In genomic region chr4:149254827-149255226, GRCm38 (mm10) we compare ENCODE assay signal across 14 mouse cellular contexts. TPM values are rescaled to one million over a fixed set of nuclear protein-coding genes. Genes with fewer than 3 reads are reported as not detected.
DNase-seq lines count a peak whose midpoint lies in the region; ATAC-seq and TF ChIP-seq lines count a peak whose summit lies in the region.
"Had no signal": no experiment of that assay in that cellular context is flagged by ENCODE, and none has a peak within 500 bp of the region (broad histone marks: within the 10 kb centered on the region; RNA-seq: fewer than 3 reads in every experiment).

No protein-coding gene starts in this region.

- no peak for TF ChIP-seq POLR2A in thymus, adult 2 months (IDR thresholded peaks at IDR 0.05; ENCODE audit: control insufficient read depth, extremely low read depth, insufficient read depth, low read length, poor library complexity)

- no peak for ATAC-seq in stomach, embryonic 15.5 days (ENCODE audit: insufficient read depth, low FRiP score, low read depth)
- ATAC-seq in stomach, postnatal 0 days (ENCODE audit: low FRiP score, low TSS enrichment): no peak
- peak; percentile 18; the same call in 1 of the 2 replicates for ATAC-seq in midbrain, embryonic 12.5 days (ENCODE audit: low FRiP score, low read depth)
- ATAC-seq in lung, postnatal 0 days: no peak
- no peak for ATAC-seq in kidney, embryonic 14.5 days (ENCODE audit: low FRiP score, low TSS enrichment)
- ATAC-seq: activated CD4-positive, CD25-positive, alpha-beta regulatory T cell, adult 4 months had no signal

- H3K9me3 ChIP-seq in stomach, embryonic 15.5 days: no peaks in the 10 kb centered on the region
- H3K9me3 ChIP-seq in stomach, postnatal 0 days (ENCODE audit: control insufficient read depth, low read length): no peaks in the 10 kb centered on the region
- H3K9me3 ChIP-seq in midbrain, embryonic 12.5 days: no peaks in the 10 kb centered on the region
- no peaks in the 10 kb centered on the region for H3K9me3 ChIP-seq in lung, postnatal 0 days (ENCODE audit: low read length)
- no peaks in the 10 kb centered on the region for H3K9me3 ChIP-seq in kidney, embryonic 14.5 days (ENCODE audit: control insufficient read depth, low read length)
- H3K9me3 ChIP-seq: G1E; limb, embryonic 13.5 days; lung, embryonic 15.5 days had no signal

- H3K4me3 ChIP-seq in stomach, embryonic 15.5 days (replicated peaks): no peak overlapping the region
- H3K4me3 ChIP-seq in stomach, postnatal 0 days (ENCODE audit: low read depth, low read length): no peak overlapping the region
- H3K4me3 ChIP-seq in midbrain, embryonic 12.5 days: no peak overlapping the region
- no peak overlapping the region for H3K4me3 ChIP-seq in lung, postnatal 0 days (ENCODE audit: low read depth, low read length)
- H3K4me3 ChIP-seq in thymus, adult 2 months (ENCODE audit: control insufficient read depth, insufficient read depth, low read length): no peak overlapping the region
- H3K4me3 ChIP-seq in kidney, embryonic 14.5 days (ENCODE audit: low read length): no peak overlapping the region
- H3K4me3 ChIP-seq: limb, embryonic 13.5 days; lung, embryonic 15.5 days had no signal

- no peak overlapping the region for H3K4me2 ChIP-seq in stomach, embryonic 15.5 days
- no peak overlapping the region for H3K4me2 ChIP-seq in stomach, postnatal 0 days (replicated peaks; ENCODE audit: low read depth)
- no peak overlapping the region for H3K4me2 ChIP-seq in midbrain, embryonic 12.5 days (replicated peaks)
- no peak overlapping the region for H3K4me2 ChIP-seq in lung, postnatal 0 days (replicated peaks; ENCODE audit: low read depth, low read length)
- no peak overlapping the region for H3K4me2 ChIP-seq in kidney, embryonic 14.5 days (replicated peaks; ENCODE audit: low read depth, low read length)
- H3K4me2 ChIP-seq: limb, embryonic 13.5 days; lung, embryonic 15.5 days had no signal

- WGBS in stomach, embryonic 15.5 days: 74% methylated on average over 4 of the region's 4 CpGs
- 68% methylated on average over 4 of the region's 4 CpGs for WGBS in stomach, postnatal 0 days
- WGBS in midbrain, embryonic 12.5 days: 61% methylated on average over 4 of the region's 4 CpGs
- WGBS in lung, postnatal 0 days: 81% methylated on average over 4 of the region's 4 CpGs
- 94% methylated on average over 4 of the region's 4 CpGs for WGBS in thymus, adult 2 months
- WGBS in kidney, embryonic 14.5 days: 87% methylated on average over 4 of the region's 4 CpGs

- H3K27me3 ChIP-seq in stomach, embryonic 15.5 days (replicated peaks): no peaks in the 10 kb centered on the region
- H3K27me3 ChIP-seq in stomach, postnatal 0 days (ENCODE audit: control insufficient read depth, insufficient read depth, low read length): no peaks in the 10 kb centered on the region
- no peaks in the 10 kb centered on the region for H3K27me3 ChIP-seq in midbrain, embryonic 12.5 days
- H3K27me3 ChIP-seq in lung, postnatal 0 days (replicated peaks; ENCODE audit: insufficient read depth, low read length): no peaks in the 10 kb centered on the region
- no peaks in the 10 kb centered on the region for H3K27me3 ChIP-seq in thymus, adult 2 months (ENCODE audit: control insufficient read depth, insufficient read depth, low read length)
- H3K27me3 ChIP-seq in kidney, embryonic 14.5 days (ENCODE audit: control insufficient read depth, insufficient read depth, low read length): no peaks in the 10 kb centered on the region
- H3K27me3 ChIP-seq: limb, embryonic 13.5 days; lung, embryonic 15.5 days had no signal

- no peak for TF ChIP-seq CTCF in stomach, postnatal 0 days (IDR thresholded peaks at IDR 0.05; ENCODE audit: low read depth)
- no peak for TF ChIP-seq CTCF in lung, postnatal 0 days (IDR thresholded peaks at IDR 0.05)
- no peak for TF ChIP-seq CTCF in thymus, adult 2 months (IDR thresholded peaks at IDR 0.05; ENCODE audit: borderline replicate concordance, control insufficient read depth, extremely low read depth, insufficient read depth, low read length, poor library complexity)

- no peak for TF ChIP-seq EP300 in stomach, postnatal 0 days (optimal IDR thresholded peaks at IDR 0.05)
- no peak for TF ChIP-seq EP300 in lung, postnatal 0 days (IDR thresholded peaks at IDR 0.05)

- peak; percentile 53 for DNase-seq in heart, adult 11 months
- no peak for DNase-seq in heart, adult 8-10 months (ENCODE audit: low spot score)
- no peak for DNase-seq in stomach, postnatal 0 days (ENCODE audit: low spot score)
- no peak for DNase-seq in lung, postnatal 0 days (ENCODE audit: low spot score)
- DNase-seq in thymus, adult 2 months: no peak
- DNase-seq: cerebellum, adult 8-10 months; kidney, adult 11 months had no signal

- no peaks in the 10 kb centered on the region for H3K4me1 ChIP-seq in stomach, embryonic 15.5 days
- H3K4me1 ChIP-seq in stomach, postnatal 0 days (replicated peaks; ENCODE audit: control insufficient read depth, insufficient read depth): no peaks in the 10 kb centered on the region
- H3K4me1 ChIP-seq in midbrain, embryonic 12.5 days: peaks cover 25% of the 10 kb centered on the region
- H3K4me1 ChIP-seq in lung, postnatal 0 days (ENCODE audit: insufficient read depth, low read depth, low read length): no peaks in the 10 kb centered on the region
- H3K4me1 ChIP-seq in thymus, adult 2 months (replicated peaks; ENCODE audit: control insufficient read depth, insufficient read depth, low read length): no peaks in the 10 kb centered on the region
- H3K4me1 ChIP-seq in kidney, embryonic 14.5 days (ENCODE audit: control insufficient read depth, insufficient read depth, low read length): no peaks in the 10 kb centered on the region
- H3K4me1 ChIP-seq: lung, embryonic 15.5 days had no signal

- H3K36me3 ChIP-seq in stomach, embryonic 15.5 days: peaks cover 13% of the 10 kb centered on the region; the same call in 1 of the 2 replicates
- peaks cover 7% of the 10 kb centered on the region for H3K36me3 ChIP-seq in stomach, postnatal 0 days (ENCODE audit: control insufficient read depth, insufficient read depth, low read length)
- H3K36me3 ChIP-seq in midbrain, embryonic 12.5 days: peaks cover 67% of the 10 kb centered on the region
- H3K36me3 ChIP-seq in lung, postnatal 0 days (ENCODE audit: insufficient read depth, low read length): peaks cover 27% of the 10 kb centered on the region
- H3K36me3 ChIP-seq in thymus, adult 2 months (ENCODE audit: control insufficient read depth, insufficient read depth, low read length): no peaks in the 10 kb centered on the region
- H3K36me3 ChIP-seq in kidney, embryonic 14.5 days (ENCODE audit: control insufficient read depth, insufficient read depth, low read length): peaks cover 34% of the 10 kb centered on the region

- H3K27ac ChIP-seq in stomach, embryonic 15.5 days: peak overlapping the region; percentile 52; the same call in 1 of the 2 replicates
- no peak overlapping the region for H3K27ac ChIP-seq in stomach, postnatal 0 days (replicated peaks)
- H3K27ac ChIP-seq in midbrain, embryonic 12.5 days (replicated peaks): peak overlapping the region; percentile 80
- H3K27ac ChIP-seq in lung, postnatal 0 days (ENCODE audit: low read length): no peak overlapping the region
- no peak overlapping the region for H3K27ac ChIP-seq in thymus, adult 2 months (ENCODE audit: control insufficient read depth, insufficient read depth, low read length)
- no peak overlapping the region for H3K27ac ChIP-seq in kidney, embryonic 14.5 days (ENCODE audit: low read depth, low read length)
- H3K27ac ChIP-seq: limb, embryonic 13.5 days; lung, embryonic 15.5 days had no signal

- H3K9ac ChIP-seq in stomach, embryonic 15.5 days: no peak overlapping the region
- no peak overlapping the region for H3K9ac ChIP-seq in stomach, postnatal 0 days (ENCODE audit: low read length)
- no peak overlapping the region for H3K9ac ChIP-seq in midbrain, embryonic 12.5 days (replicated peaks)
- H3K9ac ChIP-seq in lung, postnatal 0 days (replicated peaks; ENCODE audit: low read depth): no peak overlapping the region
- H3K9ac ChIP-seq in kidney, embryonic 14.5 days (ENCODE audit: low read depth, low read length): no peak overlapping the region
- H3K9ac ChIP-seq: limb, embryonic 13.5 days; lung, embryonic 15.5 days had no signal

RNA-seq across cellular contexts. Expression of gene Kif1b, which starts 52.7 kb away (rescaled TPM):
- 100 to 1,000 TPM; 159 to 211 (median 191) TPM for total RNA-seq in heart, adult 8-10 months (2022)
- polyA plus RNA-seq in stomach, embryonic 15.5 days (2015; fragmentation: Nextera tagmentation; extraction: Ambion mirVana): 31.8 and 39.3 TPM in 2 replicates
- polyA plus RNA-seq in stomach, postnatal 0 days (2015; fragmentation: Nextera tagmentation; extraction: Ambion mirVana): 18.0 and 23.9 TPM in 2 replicates
- polyA plus RNA-seq in midbrain, embryonic 12.5 days (2016; fragmentation: Nextera tagmentation; extraction: Ambion mirVana): 141 and 144 TPM in 2 replicates
- 35.6 and 36.7 TPM in 2 replicates for polyA plus RNA-seq in lung, postnatal 0 days (2015; fragmentation: Nextera tagmentation; extraction: Ambion mirVana)
- 21.5 and 23.9 TPM in 2 replicates for polyA plus RNA-seq in thymus, adult 2 months (2012; rRNA removed)
- polyA plus RNA-seq in kidney, embryonic 14.5 days (2014; fragmentation: Nextera tagmentation; extraction: Ambion mirVana): 25.6 and 35.7 TPM in 2 replicates

Comparison
In these comparisons a context has a peak if more than half of its experiments do, and no peak if none do; other contexts are left out.
1. H3K27ac ChIP-seq: peak in stomach, embryonic 15.5 days (single experiment) and midbrain, embryonic 12.5 days (single experiment); none in stomach, postnatal 0 days (single experiment), lung, postnatal 0 days (single experiment), thymus, adult 2 months (single experiment) and kidney, embryonic 14.5 days (single experiment).